Mouse (Mus musculus) spleen, embryonic (tissue): ENCODE results near the gene Smyd2.

ENCODE experiments used
- CTCF ChIA-PET: fragments of 350-600 bp; sonication (Branson Sonifier 250); formaldehyde crosslinking; loops from one replicate; lab custom pipeline; 2022; lab: Charles Lee

The Smyd2 gene

GRCm38 (mm10) chr1:189921818-189922592, at the start of gene Smyd2:
Smyd2 (minus strand) TSS chr1:189922363.
- CTCF ChIA-PET, result no interaction called here

- CTCF ChIA-PET, result no interaction called here
These were observed 48.2 kb upstream of the Smyd2 start for GRCm38 (mm10) chr1:189970381-189970780.

- CTCF ChIA-PET, result no interaction called here
These were observed 45.9 kb upstream of the Smyd2 start for GRCm38 (mm10) chr1:189968027-189968426.

- CTCF ChIA-PET, result no interaction called here
These were observed 38.3 kb upstream of the Smyd2 start for GRCm38 (mm10) chr1:189960481-189960880.

GRCm38 (mm10) chr1:189959802-189960201, 37.6 kb upstream of the Smyd2 start:
- CTCF ChIA-PET, result interaction anchor here (0.6 kb wide), 1 partner anchor 288 kb away, joined by 4 read pairs; no protein-coding TSS in a partner anchor

GRCm38 (mm10) chr1:189951861-189952260, 29.7 kb upstream of the Smyd2 start:
- CTCF ChIA-PET, result no interaction called here

GRCm38 (mm10) chr1:189947411-189947810, 25.2 kb upstream of the Smyd2 start:
- CTCF ChIA-PET, result no interaction called here

GRCm38 (mm10) chr1:189946126-189946525, 24.0 kb upstream of the Smyd2 start:
- CTCF ChIA-PET, result no interaction called here

- CTCF ChIA-PET, result no interaction called here
These were observed 19.6 kb upstream of the Smyd2 start for GRCm38 (mm10) chr1:189941786-189942185.

- CTCF ChIA-PET, result no interaction called here
These were observed 14.4 kb upstream of the Smyd2 start for GRCm38 (mm10) chr1:189936436-189937105.

- CTCF ChIA-PET, result no interaction called here
These were observed 11.5 kb upstream of the Smyd2 start for GRCm38 (mm10) chr1:189933480-189934202.

- CTCF ChIA-PET, result no interaction called here
These were observed 10.8 kb upstream of the Smyd2 start for GRCm38 (mm10) chr1:189932976-189933375.

GRCm38 (mm10) chr1:189932190-189932589, 10.0 kb upstream of the Smyd2 start:
- CTCF ChIA-PET, result no interaction called here

GRCm38 (mm10) chr1:189929896-189930295, 7.7 kb upstream of the Smyd2 start:
- CTCF ChIA-PET, result no interaction called here

GRCm38 (mm10) chr1:189927644-189928043, 5.5 kb upstream of the Smyd2 start:
- CTCF ChIA-PET, result interaction anchor here (0.6 kb wide), 1 partner anchor 432 kb away, joined by 4 read pairs; no protein-coding TSS in a partner anchor

- CTCF ChIA-PET, result no interaction called here
These were observed 4.1 kb upstream of the Smyd2 start for GRCm38 (mm10) chr1:189926279-189926678.

- CTCF ChIA-PET, result no interaction called here
These were observed 1.9 kb upstream of the Smyd2 start for GRCm38 (mm10) chr1:189923871-189924568.

- CTCF ChIA-PET, result no interaction called here
These were observed 994 bp upstream of the Smyd2 start for GRCm38 (mm10) chr1:189923157-189923556.

- CTCF ChIA-PET, result no interaction called here
These were observed 558 bp upstream of the Smyd2 start for GRCm38 (mm10) chr1:189922721-189923120.

- CTCF ChIA-PET, result no interaction called here
These were observed 670 bp downstream of the Smyd2 start for GRCm38 (mm10) chr1:189921568-189921817.

- CTCF ChIA-PET, result no interaction called here
These were observed 1.2 kb downstream of the Smyd2 start for GRCm38 (mm10) chr1:189920701-189921567.
